Mouse (Mus musculus): Measurements from ENCODE around the gene Bbc3. TPM values are rescaled to one million over a fixed set of nuclear protein-coding genes. Genes with fewer than 3 reads are reported as not detected.
A peak's percentile ranks its signal among the peaks of the same experiment; 100 is the strongest.

Gene Bbc3
- polyA plus RNA-seq, 1 experiment from 2014 or later: 18.9 TPM

DNA sequence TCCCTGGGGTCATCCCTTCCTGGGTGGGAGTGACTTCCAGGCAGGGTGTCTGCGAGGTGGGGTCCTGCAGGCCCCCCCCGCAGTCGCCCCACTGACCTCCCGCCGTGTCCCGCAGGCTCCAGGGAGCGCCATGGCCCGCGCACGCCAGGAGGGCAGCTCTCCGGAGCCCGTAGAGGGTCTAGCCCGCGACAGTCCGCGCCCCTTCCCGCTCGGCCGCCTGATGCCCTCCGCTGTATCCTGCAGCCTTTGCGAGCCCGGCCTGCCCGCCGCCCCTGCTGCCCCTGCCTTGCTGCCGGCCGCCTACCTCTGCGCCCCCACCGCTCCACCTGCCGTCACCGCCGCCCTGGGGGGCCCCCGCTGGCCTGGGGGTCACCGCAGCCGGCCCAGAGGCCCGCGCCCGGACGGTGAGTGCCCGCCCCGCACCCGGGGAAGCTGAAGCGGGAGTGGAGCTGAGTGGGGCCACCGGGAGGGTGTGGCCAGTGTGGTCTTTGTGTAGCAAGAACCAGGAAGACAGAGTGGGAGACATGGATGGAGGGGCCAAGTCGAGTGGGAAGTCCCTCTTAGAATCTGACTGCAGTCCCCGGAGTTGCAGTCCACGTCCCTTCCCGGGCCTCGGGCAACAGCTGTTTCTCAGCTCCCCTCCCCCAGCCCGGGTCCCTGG, 3.9 kb downstream of the Bbc3 start:
- no peak for ATAC-seq
- Histone ChIP-seq H3K4me2 (ENCODE audit: low read length) (peak overlapping the region; percentile 98), H3K4me3 (replicated peaks; ENCODE audit: low read length) (peak overlapping the region; percentile 75), H3K27me3 (replicated peaks; ENCODE audit: control insufficient read depth, insufficient read depth, low read length) (peaks cover 4% of the 10 kb centered on the region; the same call in 1 of the 2 replicates), H3K4me1 (replicated peaks; ENCODE audit: control insufficient read depth, insufficient read depth, low read length) (peaks cover 43% of the 10 kb centered on the region), H3K9me3 (ENCODE audit: control insufficient read depth, low read length) (no peaks in the 10 kb centered on the region), H3K27ac (ENCODE audit: low read length) (no peak overlapping the region), H3K9ac (replicated peaks; ENCODE audit: low read depth, low read length) (peak overlapping the region; percentile 78), H3K36me3 (ENCODE audit: control insufficient read depth, insufficient read depth) (no peaks in the 10 kb centered on the region)
- WGBS: under 1% methylated on average over 47 of the region's 49 CpGs

DNA sequence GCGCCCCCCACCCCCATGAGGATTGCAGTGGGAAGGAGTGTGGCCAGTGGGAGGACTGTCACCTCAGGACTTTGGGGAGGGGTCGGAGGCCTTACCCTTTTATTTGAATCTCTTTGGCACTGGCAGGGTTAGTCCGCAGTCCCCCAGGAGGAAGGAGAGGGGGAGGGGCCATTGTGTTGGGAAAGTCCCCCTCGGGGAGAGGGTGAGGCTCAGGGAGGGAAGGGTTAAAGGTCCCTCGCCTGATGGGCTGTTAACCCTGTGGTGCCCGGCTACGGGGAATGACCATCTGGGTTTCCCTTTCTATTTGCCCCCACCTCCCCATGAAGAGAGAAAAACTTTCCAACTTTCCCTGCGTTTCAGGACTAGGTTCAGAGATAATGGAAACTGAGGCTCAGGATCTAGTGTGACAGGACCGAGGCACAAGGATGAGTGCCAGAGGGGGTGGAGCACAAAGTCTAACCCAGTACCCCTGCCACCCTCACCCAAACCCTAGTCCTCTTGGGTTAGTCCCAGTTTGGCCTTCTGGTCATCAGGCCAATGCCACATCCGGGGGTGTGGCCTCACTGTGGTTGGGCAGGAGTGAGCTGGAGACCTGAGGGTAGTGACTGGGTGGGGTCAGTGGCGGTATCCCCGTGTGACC, 4.6 kb downstream of the Bbc3 start:
- Histone ChIP-seq H3K9ac (replicated peaks; ENCODE audit: low read depth, low read length) (peak overlapping the region; percentile 78), H3K27me3 (replicated peaks; ENCODE audit: control insufficient read depth, insufficient read depth, low read length) (peaks cover 4% of the 10 kb centered on the region; the same call in 1 of the 2 replicates), H3K9me3 (ENCODE audit: control insufficient read depth, low read length) (no peaks in the 10 kb centered on the region), H3K4me3 (replicated peaks; ENCODE audit: low read length) (peak overlapping the region; percentile 75), H3K27ac (ENCODE audit: low read length) (no peak overlapping the region), H3K36me3 (ENCODE audit: control insufficient read depth, insufficient read depth) (no peaks in the 10 kb centered on the region), H3K4me1 (replicated peaks; ENCODE audit: control insufficient read depth, insufficient read depth, low read length) (peaks cover 43% of the 10 kb centered on the region), H3K4me2 (ENCODE audit: low read length) (peak overlapping the region; percentile 98)
- ATAC-seq: no peak
- 2% methylated on average over 12 of the region's 12 CpGs for WGBS

DNA sequence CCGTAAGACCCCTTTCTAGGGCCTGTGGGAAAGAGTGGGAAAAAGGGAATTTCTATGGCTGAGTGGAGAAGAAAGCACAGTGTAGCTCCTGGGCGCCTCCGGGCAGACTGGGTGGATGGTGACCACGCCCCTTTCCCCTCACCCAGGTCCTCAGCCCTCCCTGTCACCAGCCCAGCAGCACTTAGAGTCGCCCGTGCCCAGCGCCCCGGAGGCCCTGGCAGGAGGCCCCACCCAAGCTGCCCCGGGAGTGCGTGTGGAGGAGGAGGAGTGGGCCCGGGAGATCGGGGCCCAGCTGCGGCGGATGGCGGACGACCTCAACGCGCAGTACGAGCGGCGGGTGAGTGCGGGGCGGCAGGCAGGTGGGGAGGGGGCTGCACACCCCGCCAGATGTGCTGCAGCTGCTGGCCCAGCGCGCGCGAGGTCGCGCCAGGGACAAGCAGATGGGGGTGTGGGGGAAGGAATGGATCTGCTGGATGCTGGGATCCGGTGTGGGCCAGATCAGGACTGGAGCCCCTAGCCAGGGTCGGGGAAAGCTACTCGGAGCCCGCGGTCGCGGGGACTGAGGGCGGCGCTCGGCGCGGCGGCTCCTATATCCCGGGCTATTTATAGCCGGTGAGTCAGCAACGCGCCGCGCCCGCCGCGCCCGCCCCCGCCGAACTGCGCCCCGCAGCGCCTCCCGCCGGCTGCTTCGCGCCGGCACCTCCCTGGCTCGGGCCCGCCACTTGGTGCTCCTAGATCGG, 5.5 kb downstream of the Bbc3 start:
- peak overlapping the region; percentile 75 for H3K4me3 ChIP-seq (replicated peaks; ENCODE audit: low read length)
- no peaks in the 10 kb centered on the region for H3K9me3 ChIP-seq (ENCODE audit: control insufficient read depth, low read length)
- no peaks in the 10 kb centered on the region for H3K36me3 ChIP-seq (ENCODE audit: control insufficient read depth, insufficient read depth)
- peak overlapping the region; percentile 90 for H3K27ac ChIP-seq (ENCODE audit: low read length)
- peak overlapping the region; percentile 84 for H3K9ac ChIP-seq (replicated peaks; ENCODE audit: low read depth, low read length)
- H3K4me2 ChIP-seq (ENCODE audit: low read length): peak overlapping the region; percentile 98
- under 1% methylated on average over 48 of the region's 66 CpGs for WGBS
- H3K27me3 ChIP-seq (replicated peaks; ENCODE audit: control insufficient read depth, insufficient read depth, low read length): peaks cover 4% of the 10 kb centered on the region; the same call in 1 of the 2 replicates
- ATAC-seq: peak; percentile 63
- H3K4me1 ChIP-seq (replicated peaks; ENCODE audit: control insufficient read depth, insufficient read depth, low read length): peaks cover 43% of the 10 kb centered on the region

DNA sequence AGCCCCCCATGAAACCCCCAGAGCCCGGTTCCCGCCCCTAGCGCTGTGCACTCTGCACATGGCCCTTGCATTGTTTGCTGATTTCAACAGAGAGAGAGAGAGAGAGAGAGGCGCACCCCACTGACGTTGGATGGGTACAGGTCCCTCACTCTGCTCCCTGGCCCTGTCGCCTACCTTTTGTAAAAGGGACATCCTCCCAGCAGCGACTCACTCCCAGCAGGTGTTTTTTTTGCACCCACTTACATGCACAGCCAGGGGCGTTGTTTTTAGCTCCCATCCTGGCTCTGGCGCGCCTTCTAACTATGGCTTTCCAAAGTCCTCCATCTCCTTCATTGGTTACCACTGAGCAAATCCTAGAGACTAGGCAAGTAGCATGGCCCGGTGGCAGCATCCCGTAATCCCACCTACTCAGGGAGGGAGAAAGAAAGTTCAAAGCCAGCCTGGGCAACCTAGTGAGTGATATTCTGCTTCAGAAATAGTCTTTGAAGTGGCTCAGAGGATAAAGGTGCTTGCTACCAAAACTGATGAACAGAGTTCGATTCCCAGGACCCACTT, 6.1 kb downstream of the Bbc3 start:
- WGBS: 6% methylated on average over 13 of the region's 13 CpGs
- H3K27me3 ChIP-seq (replicated peaks; ENCODE audit: control insufficient read depth, insufficient read depth, low read length): peaks cover 4% of the 10 kb centered on the region; the same call in 1 of the 2 replicates
- no peak for ATAC-seq
- H3K9ac ChIP-seq (replicated peaks; ENCODE audit: low read depth, low read length): peak overlapping the region; percentile 84
- peak overlapping the region; percentile 75 for H3K4me3 ChIP-seq (replicated peaks; ENCODE audit: low read length)
- peaks cover 38% of the 10 kb centered on the region for H3K4me1 ChIP-seq (replicated peaks; ENCODE audit: control insufficient read depth, insufficient read depth, low read length)
- no peaks in the 10 kb centered on the region for H3K36me3 ChIP-seq (ENCODE audit: control insufficient read depth, insufficient read depth)
- H3K9me3 ChIP-seq (ENCODE audit: control insufficient read depth, low read length): no peaks in the 10 kb centered on the region
- peak overlapping the region; percentile 90 for H3K27ac ChIP-seq (ENCODE audit: low read length)
- peak overlapping the region; percentile 98 for H3K4me2 ChIP-seq (ENCODE audit: low read length)

DNA sequence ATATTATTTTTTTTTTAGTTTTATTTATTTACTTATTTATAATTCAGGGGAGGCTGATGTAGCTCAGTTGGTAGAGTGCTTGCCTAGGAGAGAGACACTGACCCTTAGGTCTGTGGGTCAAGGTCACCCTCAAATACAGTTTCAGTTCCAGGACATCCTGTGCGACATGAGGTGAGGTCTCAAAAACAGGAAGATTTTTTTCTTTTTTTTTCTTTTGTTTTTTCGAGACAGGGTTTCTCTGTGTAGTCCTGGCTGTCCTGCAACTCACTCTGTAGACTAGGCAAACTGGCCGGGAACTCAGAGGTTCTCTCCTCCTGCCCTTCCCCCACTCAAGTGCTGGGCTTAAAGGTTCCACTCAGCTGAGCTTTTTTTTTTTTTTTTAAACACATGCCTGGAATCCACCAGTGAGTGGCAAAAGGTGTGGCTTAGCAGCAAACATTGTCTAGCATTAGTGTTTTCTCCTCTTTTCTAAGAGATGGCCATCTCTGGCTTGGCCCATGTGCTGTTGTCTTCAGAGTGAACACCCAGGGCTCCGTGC, 7.1 kb downstream of the Bbc3 start:
- Histone ChIP-seq H3K9ac (replicated peaks; ENCODE audit: low read depth, low read length) (no peak overlapping the region), H3K36me3 (ENCODE audit: control insufficient read depth, insufficient read depth) (no peaks in the 10 kb centered on the region), H3K27ac (ENCODE audit: low read length) (no peak overlapping the region), H3K9me3 (ENCODE audit: control insufficient read depth, low read length) (no peaks in the 10 kb centered on the region), H3K4me3 (replicated peaks; ENCODE audit: low read length) (no peak overlapping the region), H3K27me3 (replicated peaks; ENCODE audit: control insufficient read depth, insufficient read depth, low read length) (peaks cover 4% of the 10 kb centered on the region; the same call in 1 of the 2 replicates), H3K4me1 (replicated peaks; ENCODE audit: control insufficient read depth, insufficient read depth, low read length) (peaks cover 30% of the 10 kb centered on the region), H3K4me2 (ENCODE audit: low read length) (no peak overlapping the region)
- 62% methylated on average over 4 of the region's 4 CpGs for WGBS
- no peak for ATAC-seq

- Histone ChIP-seq H3K4me2 (ENCODE audit: low read length) (no peak overlapping the region), H3K9ac (replicated peaks; ENCODE audit: low read depth, low read length) (no peak overlapping the region), H3K9me3 (ENCODE audit: control insufficient read depth, low read length) (no peaks in the 10 kb centered on the region), H3K4me3 (replicated peaks; ENCODE audit: low read length) (no peak overlapping the region), H3K4me1 (replicated peaks; ENCODE audit: control insufficient read depth, insufficient read depth, low read length) (peaks cover 16% of the 10 kb centered on the region), H3K27ac (ENCODE audit: low read length) (no peak overlapping the region), H3K27me3 (replicated peaks; ENCODE audit: control insufficient read depth, insufficient read depth, low read length) (0 out of 2 replicates have a peak, but pooled peaks cover 4% of the 10 kb centered on the region), H3K36me3 (ENCODE audit: control insufficient read depth, insufficient read depth) (no peaks in the 10 kb centered on the region)
- 90% methylated on average over 14 of the region's 14 CpGs for WGBS
- no peak for ATAC-seq
Observed at GRCm38 (mm10) chr7:16317094-16317493, 8.9 kb downstream of the Bbc3 start.

GRCm38 (mm10) chr7:16319216-16319615, 11.0 kb downstream of the Bbc3 start:
- H3K4me1 ChIP-seq (replicated peaks; ENCODE audit: control insufficient read depth, insufficient read depth, low read length): no peaks in the 10 kb centered on the region; the same call in 1 of the 2 replicates
- H3K27me3 ChIP-seq (replicated peaks; ENCODE audit: control insufficient read depth, insufficient read depth, low read length): no peaks in the 10 kb centered on the region
- no peak overlapping the region for H3K4me2 ChIP-seq (ENCODE audit: low read length)
- no peak overlapping the region for H3K27ac ChIP-seq (ENCODE audit: low read length)
- no peak overlapping the region for H3K4me3 ChIP-seq (replicated peaks; ENCODE audit: low read length)
- ATAC-seq: no peak
- no peaks in the 10 kb centered on the region for H3K36me3 ChIP-seq (ENCODE audit: control insufficient read depth, insufficient read depth)
- no peak overlapping the region for H3K9ac ChIP-seq (replicated peaks; ENCODE audit: low read depth, low read length)
- H3K9me3 ChIP-seq (ENCODE audit: control insufficient read depth, low read length): no peaks in the 10 kb centered on the region
- WGBS: 92% methylated on average over 4 of the region's 4 CpGs

DNA sequence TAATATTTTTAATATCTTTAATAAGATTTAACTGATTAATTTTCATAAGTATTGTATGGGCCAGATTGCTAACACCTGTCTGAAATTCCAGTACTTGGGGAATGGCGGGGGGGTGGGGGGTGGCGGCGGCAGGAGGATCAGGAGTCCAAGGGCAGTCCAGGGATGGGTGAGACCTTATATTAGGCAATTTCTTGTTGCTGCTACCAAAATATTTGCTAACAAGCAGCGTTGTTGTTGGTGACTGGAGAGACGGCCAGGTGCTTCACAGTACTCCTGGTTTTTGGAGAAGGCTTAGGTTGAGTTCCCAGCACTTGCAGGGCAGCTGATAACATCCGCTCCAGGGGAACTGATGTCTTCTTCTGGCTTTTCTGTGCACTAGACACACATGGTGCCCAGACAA, 12.3 kb downstream of the Bbc3 start:
- no peak for ATAC-seq
- H3K27ac ChIP-seq (ENCODE audit: low read length): no peak overlapping the region
- no peak overlapping the region for H3K4me3 ChIP-seq (replicated peaks; ENCODE audit: low read length)
- H3K4me2 ChIP-seq (ENCODE audit: low read length): no peak overlapping the region
- no peaks in the 10 kb centered on the region for H3K27me3 ChIP-seq (replicated peaks; ENCODE audit: control insufficient read depth, insufficient read depth, low read length)
- WGBS: 92% methylated on average over 6 of the region's 6 CpGs
- H3K4me1 ChIP-seq (replicated peaks; ENCODE audit: control insufficient read depth, insufficient read depth, low read length): no peaks in the 10 kb centered on the region
- H3K9ac ChIP-seq (replicated peaks; ENCODE audit: low read depth, low read length): no peak overlapping the region
- H3K9me3 ChIP-seq (ENCODE audit: control insufficient read depth, low read length): no peaks in the 10 kb centered on the region
- no peaks in the 10 kb centered on the region for H3K36me3 ChIP-seq (ENCODE audit: control insufficient read depth, insufficient read depth)

- WGBS: 90% methylated on average over 7 of the region's 7 CpGs
- H3K27ac ChIP-seq (ENCODE audit: low read length): no peak overlapping the region
- H3K27me3 ChIP-seq (replicated peaks; ENCODE audit: control insufficient read depth, insufficient read depth, low read length): no peaks in the 10 kb centered on the region
- no peak overlapping the region for H3K4me2 ChIP-seq (ENCODE audit: low read length)
- H3K4me1 ChIP-seq (replicated peaks; ENCODE audit: control insufficient read depth, insufficient read depth, low read length): no peaks in the 10 kb centered on the region
- H3K4me3 ChIP-seq (replicated peaks; ENCODE audit: low read length): no peak overlapping the region
- no peaks in the 10 kb centered on the region for H3K9me3 ChIP-seq (ENCODE audit: control insufficient read depth, low read length)
- no peak for ATAC-seq
- H3K36me3 ChIP-seq (ENCODE audit: control insufficient read depth, insufficient read depth): 0 out of 2 replicates have a peak, but pooled peaks cover 3% of the 10 kb centered on the region
- no peak overlapping the region for H3K9ac ChIP-seq (replicated peaks; ENCODE audit: low read depth, low read length)
Observed at GRCm38 (mm10) chr7:16324661-16325060, 16.5 kb downstream of the Bbc3 start.

Data from forebrain, embryonic 16.5 days (tissue).